Mouse (Mus musculus) stomach, postnatal 0 days (tissue): ENCODE results near the gene Ank3. TPM values are rescaled to one million over a fixed set of nuclear protein-coding genes. Genes with fewer than 3 reads are reported as not detected.

ENCODE experiments used
- ATAC-seq: fragments of 200-750 bp; cut with Nextera tagmentation; 2 replicates; pipeline ENCODE4 v1.8.0; 2017; ENCODE audit not compliant: low FRiP score, low TSS enrichment
- DNase-seq: peaks from one replicate; pipeline ENCODE4 v3.0.0-alpha.2; 2016; ENCODE audit warnings: low spot score
- H3K27ac ChIP-seq: fragments of 300-500 bp; sonication (generic); replicated peaks from 2 replicates; pipeline ENCODE4 v1.5.1; 2014; ENCODE audit warnings: mild to moderate bottlenecking, control low read depth
- H3K27me3 ChIP-seq: fragments of 300-500 bp; sonication (generic); 2 replicates; pipeline ENCODE4 v1.6.1; 2014; ENCODE audit warnings: low read length; ENCODE audit not compliant: control insufficient read depth, insufficient read depth
- H3K36me3 ChIP-seq: fragments of 300-500 bp; sonication (generic); 2 replicates; pipeline ENCODE4 v1.6.1; 2014; ENCODE audit warnings: low read length, mixed read lengths; ENCODE audit not compliant: control insufficient read depth, insufficient read depth
- H3K4me1 ChIP-seq: fragments of 300-500 bp; sonication (generic); replicated peaks from 2 replicates; pipeline ENCODE4 v1.6.1; 2014; ENCODE audit warnings: antibody characterized with exemption; ENCODE audit not compliant: control insufficient read depth, insufficient read depth
- H3K4me2 ChIP-seq: fragments of 300-500 bp; sonication (generic); replicated peaks from 2 replicates; pipeline ENCODE4 v1.6.1; 2014; ENCODE audit warnings: low read depth, mild to moderate bottlenecking, control low read depth, moderate library complexity
- H3K4me3 ChIP-seq: fragments of 300-500 bp; sonication (generic); 2 replicates; pipeline ENCODE4 v1.5.1; 2014; ENCODE audit warnings: low read depth, low read length, control low read depth
- H3K9ac ChIP-seq: fragments of 300-500 bp; sonication (generic); 2 replicates; pipeline ENCODE4 v1.6.1; 2014; ENCODE audit warnings: mild to moderate bottlenecking, low read length, control low read depth, mixed read lengths
- H3K9me3 ChIP-seq: fragments of 300-500 bp; sonication (generic); 2 replicates; pipeline ENCODE4 v1.6.1; 2016; ENCODE audit warnings: low read length; ENCODE audit not compliant: control insufficient read depth
- CTCF ChIP-seq: IDR thresholded peaks from 2 replicates; pipeline ENCODE4 v1.5.1; 2016; ENCODE audit warnings: antibody characterized with exemption, low read depth, mild to moderate bottlenecking, moderate library complexity
- EP300 ChIP-seq: optimal IDR thresholded peaks from 2 replicates; pipeline ENCODE3; 2016; ENCODE audit warnings: antibody characterized with exemption
- WGBS: fragments of 180-500 bp; shearing (Covaris S2); extraction: QIAGEN DNeasy Blood & Tissue Kit; methylation state at CpG from one replicate; pipeline ENCODE4 v1.1.7; 2014; 5-methylcytosine and 5-hydroxymethylcytosine counted together
- polyA plus RNA-seq: library from polyadenylated mRNA; unstranded; fragments of >200 nt; fragmentation: Nextera tagmentation; extraction: Ambion mirVana; gene quantifications from 2 replicates; pipeline ENCODE4 v1.2.1, GENCODE M21; 2015

Ank3 gene
- polyA plus RNA-seq, 1 experiment from 2014 or later = 16.0 TPM

GRCm38 (mm10) chr10:69690961-69691451 lies 292.4 kb downstream of the Ank3 start:
- Histone ChIP-seq H3K4me3 (no peak overlapping the region), H3K36me3 (no peaks in the 10 kb centered on the region), H3K4me1 (no peaks in the 10 kb centered on the region), H3K9ac (no peak overlapping the region), H3K4me2 (no peak overlapping the region), H3K27ac (no peak overlapping the region), H3K9me3 (no peaks in the 10 kb centered on the region), H3K27me3 (no peaks in the 10 kb centered on the region)
- TF ChIP-seq EP300 = no peak
- no peak for TF ChIP-seq CTCF
- WGBS = 35% methylated on average over 6 of the region's 6 CpGs
- DNase-seq = no peak
- ATAC-seq = no peak

- WGBS = 74% methylated on average over 9 of the region's 9 CpGs
- Histone ChIP-seq H3K36me3 (no peaks in the 10 kb centered on the region), H3K9ac (no peak overlapping the region), H3K27ac (no peak overlapping the region), H3K4me1 (no peaks in the 10 kb centered on the region), H3K4me2 (no peak overlapping the region), H3K9me3 (no peaks in the 10 kb centered on the region), H3K27me3 (no peaks in the 10 kb centered on the region), H3K4me3 (no peak overlapping the region)
- TF ChIP-seq EP300 (no peak), CTCF (no peak)
- DNase-seq (no peak), ATAC-seq (no peak)
These were observed 297.4 kb downstream of the Ank3 start for GRCm38 (mm10) chr10:69696019-69696418.

- no peaks in the 10 kb centered on the region for H3K36me3 ChIP-seq
- no peaks in the 10 kb centered on the region for H3K9me3 ChIP-seq
- no peak for ATAC-seq
- H3K9ac ChIP-seq = no peak overlapping the region
- no peak overlapping the region for H3K4me3 ChIP-seq
- H3K27ac ChIP-seq = no peak overlapping the region
- H3K4me1 ChIP-seq = no peaks in the 10 kb centered on the region
- H3K4me2 ChIP-seq = no peak overlapping the region
- TF ChIP-seq CTCF (no peak), EP300 (no peak)
- no peaks in the 10 kb centered on the region for H3K27me3 ChIP-seq
- 85% methylated on average over 1 of the region's 1 CpGs for WGBS
- no peak for DNase-seq
These were observed 300.1 kb downstream of the Ank3 start for GRCm38 (mm10) chr10:69698699-69699098.

GRCm38 (mm10) chr10:69701226-69701625 lies 302.7 kb downstream of the Ank3 start:
- H3K27me3 ChIP-seq = no peaks in the 10 kb centered on the region
- no peak overlapping the region for H3K27ac ChIP-seq
- no peak overlapping the region for H3K9ac ChIP-seq
- H3K9me3 ChIP-seq = no peaks in the 10 kb centered on the region
- no peaks in the 10 kb centered on the region for H3K36me3 ChIP-seq
- no peaks in the 10 kb centered on the region for H3K4me1 ChIP-seq
- no peak overlapping the region for H3K4me3 ChIP-seq
- no peak for DNase-seq
- WGBS = 53% methylated on average over 4 of the region's 4 CpGs
- TF ChIP-seq EP300 (no peak), CTCF (no peak)
- no peak for ATAC-seq
- H3K4me2 ChIP-seq = no peak overlapping the region

GRCm38 (mm10) chr10:69705806-69706768 lies 307.5 kb downstream of the Ank3 start:
- no peak for TF ChIP-seq EP300
- TF ChIP-seq CTCF = no peak
- Histone ChIP-seq H3K4me3 (peak overlapping the region; percentile 6; the same call in 1 of the 2 replicates), H3K36me3 (no peaks in the 10 kb centered on the region), H3K4me2 (peak overlapping the region; percentile 27), H3K9ac (no peak overlapping the region), H3K4me1 (no peaks in the 10 kb centered on the region), H3K9me3 (no peaks in the 10 kb centered on the region), H3K27me3 (no peaks in the 10 kb centered on the region), H3K27ac (no peak overlapping the region)
- 22% methylated on average over 17 of the region's 17 CpGs for WGBS
- ATAC-seq = no peak
- no peak for DNase-seq
